In genomic region chr5:140841942-140842341, GRCm38 (mm10) we compare ENCODE assay signal across 23 mouse cellular contexts.
"Had no signal": no experiment of that assay in that cellular context is flagged by ENCODE, and none has a peak within 500 bp of the region (broad histone marks: within the 10 kb centered on the region; RNA-seq: fewer than 3 reads in every experiment).

No protein-coding gene starts in this region.

- H3K4me1 ChIP-seq: heart, embryonic 10.5 days; heart, embryonic 12.5 days; hindbrain, embryonic 13.5 days; hindbrain, embryonic 15.5 days; kidney, embryonic 15.5 days; limb, embryonic 10.5 days; limb, embryonic 12.5 days had no signal

- DNase-seq: forebrain, postnatal 0 days; gastrocnemius, adult 2 months; gastrocnemius, postnatal 10 days; gastrocnemius, postnatal 25 days; heart, postnatal 10 days; heart, postnatal 36 days; kidney, adult 11 months; kidney, adult 2 months; kidney, adult 9 months; kidney, postnatal 14 days; kidney, postnatal 36 days; layer of hippocampus, postnatal 36 days; liver had no signal

- H3K27ac ChIP-seq: gastrocnemius, adult 2 months; heart, embryonic 10.5 days; hindbrain, embryonic 13.5 days; hindbrain, embryonic 15.5 days; hindbrain, postnatal 0 days; kidney, embryonic 15.5 days; kidney, postnatal 0 days; limb, embryonic 10.5 days; limb, embryonic 12.5 days had no signal

- H3K4me3 ChIP-seq: gastrocnemius, adult 2 months; heart, embryonic 10.5 days; heart, embryonic 12.5 days; hindbrain, embryonic 13.5 days; hindbrain, embryonic 15.5 days; kidney, embryonic 15.5 days; limb, embryonic 10.5 days; limb, embryonic 12.5 days had no signal

- ATAC-seq: forebrain, postnatal 0 days; hindbrain, postnatal 0 days; intestine, embryonic 16.5 days had no signal
